Mouse (Mus musculus): Measurements from ENCODE around the gene Dse. TPM values are rescaled to one million over a fixed set of nuclear protein-coding genes. Genes with fewer than 3 reads are reported as not detected.

The Dse gene
- polyA plus RNA-seq, 1 experiment from 2014 or later: 8.3 TPM

DNA sequence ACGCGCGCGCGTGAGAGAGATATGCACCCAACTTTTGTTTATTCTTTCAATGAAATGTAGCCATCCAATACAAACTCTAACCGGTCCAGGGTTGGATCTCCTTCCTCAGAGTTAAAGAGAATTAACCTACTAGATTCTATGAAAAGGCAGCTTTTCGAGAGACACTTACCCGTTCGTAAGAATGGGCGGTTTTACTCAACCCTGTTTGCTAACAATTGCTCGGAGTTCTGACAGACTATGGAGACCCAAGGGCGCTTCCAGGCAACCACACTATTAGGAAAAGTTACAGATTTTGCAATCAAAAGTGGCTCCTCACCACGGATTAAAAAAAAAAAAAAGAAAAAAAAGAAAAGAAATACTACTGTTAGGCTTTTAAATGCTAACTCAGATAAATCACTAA, 516 bp upstream of the Dse start:
- H3K4me2 ChIP-seq (replicated peaks; ENCODE audit: low read depth): peak overlapping the region; percentile 78
- no peaks in the 10 kb centered on the region for H3K36me3 ChIP-seq (ENCODE audit: control insufficient read depth, insufficient read depth, low read length)
- H3K9me3 ChIP-seq (ENCODE audit: control insufficient read depth, low read length): no peaks in the 10 kb centered on the region
- TF ChIP-seq EP300 (optimal IDR thresholded peaks at IDR 0.05) (no peak), CTCF (IDR thresholded peaks at IDR 0.05; ENCODE audit: low read depth) (no peak)
- no peak for DNase-seq (ENCODE audit: low spot score)
- peak overlapping the region; percentile 75; the same call in 1 of the 2 replicates for H3K4me3 ChIP-seq (ENCODE audit: low read depth, low read length)
- H3K4me1 ChIP-seq (replicated peaks; ENCODE audit: control insufficient read depth, insufficient read depth): no peaks in the 10 kb centered on the region
- ATAC-seq (ENCODE audit: low FRiP score, low TSS enrichment): no peak
- H3K27ac ChIP-seq (replicated peaks): no peak overlapping the region
- 8% methylated on average over 13 of the region's 13 CpGs for WGBS
- H3K9ac ChIP-seq (ENCODE audit: low read length): no peak overlapping the region
- no peaks in the 10 kb centered on the region for H3K27me3 ChIP-seq (ENCODE audit: control insufficient read depth, insufficient read depth, low read length)

DNA sequence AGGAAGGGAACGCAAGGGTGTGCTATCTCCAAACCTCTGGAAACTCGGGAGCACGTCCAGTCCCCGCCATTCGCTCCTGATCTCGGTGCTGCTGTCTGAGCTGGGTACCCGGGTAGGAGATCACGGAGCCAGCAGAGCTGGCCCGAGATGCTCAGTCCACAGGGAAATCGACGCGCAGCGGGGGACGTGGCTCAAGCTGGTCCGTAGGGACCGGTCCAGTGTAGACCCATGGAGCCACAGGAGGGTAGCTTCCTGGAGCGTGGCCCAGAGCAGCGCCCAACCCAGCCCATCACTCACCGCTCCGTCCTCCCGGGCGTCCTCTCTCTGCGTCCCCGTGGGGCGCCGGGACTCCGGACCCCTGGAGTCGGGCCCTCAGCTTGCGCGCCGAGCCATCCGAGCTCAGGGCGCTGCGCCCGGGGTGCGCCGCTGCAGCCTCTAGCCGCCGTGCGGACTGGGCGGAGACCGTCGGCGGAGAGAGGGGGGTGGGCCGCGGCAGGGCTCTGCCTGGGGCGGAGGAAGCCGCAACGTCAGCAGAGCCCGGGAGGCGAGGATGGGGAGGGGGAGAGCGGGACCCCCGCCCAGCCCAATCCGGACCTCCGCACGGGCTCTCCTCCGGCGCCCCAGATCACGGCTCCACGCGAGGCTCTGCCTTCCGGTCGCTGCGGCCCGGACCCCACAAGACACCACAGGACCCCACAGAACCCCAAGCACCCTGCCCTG, 572 bp downstream of the Dse start:
- H3K9me3 ChIP-seq (ENCODE audit: control insufficient read depth, low read length): no peaks in the 10 kb centered on the region
- no peaks in the 10 kb centered on the region for H3K36me3 ChIP-seq (ENCODE audit: control insufficient read depth, insufficient read depth, low read length)
- H3K4me3 ChIP-seq (ENCODE audit: low read depth, low read length): peak overlapping the region; percentile 75
- no peaks in the 10 kb centered on the region for H3K27me3 ChIP-seq (ENCODE audit: control insufficient read depth, insufficient read depth, low read length)
- no peaks in the 10 kb centered on the region for H3K4me1 ChIP-seq (replicated peaks; ENCODE audit: control insufficient read depth, insufficient read depth)
- TF ChIP-seq EP300 (optimal IDR thresholded peaks at IDR 0.05): no peak
- TF ChIP-seq CTCF (IDR thresholded peaks at IDR 0.05; ENCODE audit: low read depth): peak; percentile 67
- WGBS: 0% methylated on average over 35 of the region's 65 CpGs
- peak overlapping the region; percentile 81 for H3K9ac ChIP-seq (ENCODE audit: low read length)
- peak overlapping the region; percentile 78 for H3K4me2 ChIP-seq (replicated peaks; ENCODE audit: low read depth)
- H3K27ac ChIP-seq (replicated peaks): peak overlapping the region; percentile 94
- ATAC-seq (ENCODE audit: low FRiP score, low TSS enrichment) (peak; percentile 94), DNase-seq (ENCODE audit: low spot score) (peak; percentile 67)

DNA sequence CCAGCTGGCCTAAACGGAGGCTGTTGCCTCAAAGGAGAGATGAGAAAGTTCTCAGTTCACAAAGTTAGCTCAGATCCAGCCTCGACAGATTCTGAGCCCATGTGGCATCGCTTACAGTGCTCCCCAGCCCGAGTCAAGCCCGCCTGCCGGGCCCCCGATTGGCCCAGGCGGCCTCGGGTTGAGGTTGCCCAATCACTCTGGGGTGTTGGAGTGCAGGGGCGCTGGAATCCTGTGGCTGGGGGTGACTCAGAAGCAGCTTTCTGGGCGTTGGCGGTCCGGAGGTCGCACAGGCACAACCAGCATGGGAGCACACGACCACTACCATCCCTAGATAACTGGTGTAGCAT, 1.1 kb downstream of the Dse start:
- Histone ChIP-seq H3K4me2 (replicated peaks; ENCODE audit: low read depth) (peak overlapping the region; percentile 78), H3K4me3 (ENCODE audit: low read depth, low read length) (peak overlapping the region; percentile 75), H3K9ac (ENCODE audit: low read length) (peak overlapping the region; percentile 81), H3K27me3 (ENCODE audit: control insufficient read depth, insufficient read depth, low read length) (no peaks in the 10 kb centered on the region), H3K4me1 (replicated peaks; ENCODE audit: control insufficient read depth, insufficient read depth) (no peaks in the 10 kb centered on the region), H3K27ac (replicated peaks) (peak overlapping the region; percentile 94), H3K36me3 (ENCODE audit: control insufficient read depth, insufficient read depth, low read length) (no peaks in the 10 kb centered on the region), H3K9me3 (ENCODE audit: control insufficient read depth, low read length) (no peaks in the 10 kb centered on the region)
- DNase-seq (ENCODE audit: low spot score) (peak; percentile 35), ATAC-seq (ENCODE audit: low FRiP score, low TSS enrichment) (peak; percentile 67; the same call in 1 of the 2 replicates)
- WGBS: 2% methylated on average over 15 of the region's 15 CpGs
- TF ChIP-seq EP300 (optimal IDR thresholded peaks at IDR 0.05) (no peak), CTCF (IDR thresholded peaks at IDR 0.05; ENCODE audit: low read depth) (no peak)

DNA sequence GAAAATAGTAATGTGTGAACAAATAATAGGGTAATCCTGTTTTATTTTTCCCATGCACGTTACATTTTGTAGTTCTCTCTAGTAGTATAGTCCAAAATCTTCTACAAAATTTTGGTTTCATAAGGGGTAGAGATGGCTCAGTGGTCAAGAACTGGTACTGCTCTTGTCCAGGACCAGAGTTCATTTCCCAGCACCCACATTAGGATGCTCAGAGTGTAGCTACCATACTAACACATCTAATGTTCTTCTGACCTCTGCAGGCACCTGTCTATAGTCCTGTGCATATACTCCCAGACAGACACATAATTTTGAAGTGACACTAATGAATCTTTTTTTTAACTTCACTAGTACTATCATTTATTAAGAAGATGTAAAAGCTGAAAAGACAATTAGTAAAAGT, 1.7 kb downstream of the Dse start:
- WGBS: 76% methylated on average over 1 of the region's 1 CpGs
- H3K9me3 ChIP-seq (ENCODE audit: control insufficient read depth, low read length): no peaks in the 10 kb centered on the region
- no peak for ATAC-seq (ENCODE audit: low FRiP score, low TSS enrichment)
- H3K27ac ChIP-seq (replicated peaks): no peak overlapping the region
- TF ChIP-seq EP300 (optimal IDR thresholded peaks at IDR 0.05) (no peak), CTCF (IDR thresholded peaks at IDR 0.05; ENCODE audit: low read depth) (no peak)
- no peaks in the 10 kb centered on the region for H3K27me3 ChIP-seq (ENCODE audit: control insufficient read depth, insufficient read depth, low read length)
- H3K4me1 ChIP-seq (replicated peaks; ENCODE audit: control insufficient read depth, insufficient read depth): no peaks in the 10 kb centered on the region
- no peak for DNase-seq (ENCODE audit: low spot score)
- no peak overlapping the region for H3K4me3 ChIP-seq (ENCODE audit: low read depth, low read length)
- H3K36me3 ChIP-seq (ENCODE audit: control insufficient read depth, insufficient read depth, low read length): no peaks in the 10 kb centered on the region
- no peak overlapping the region for H3K9ac ChIP-seq (ENCODE audit: low read length)
- H3K4me2 ChIP-seq (replicated peaks; ENCODE audit: low read depth): 0 out of 2 replicates have a peak overlapping the region, but pooled peaks have one; percentile 1

DNA sequence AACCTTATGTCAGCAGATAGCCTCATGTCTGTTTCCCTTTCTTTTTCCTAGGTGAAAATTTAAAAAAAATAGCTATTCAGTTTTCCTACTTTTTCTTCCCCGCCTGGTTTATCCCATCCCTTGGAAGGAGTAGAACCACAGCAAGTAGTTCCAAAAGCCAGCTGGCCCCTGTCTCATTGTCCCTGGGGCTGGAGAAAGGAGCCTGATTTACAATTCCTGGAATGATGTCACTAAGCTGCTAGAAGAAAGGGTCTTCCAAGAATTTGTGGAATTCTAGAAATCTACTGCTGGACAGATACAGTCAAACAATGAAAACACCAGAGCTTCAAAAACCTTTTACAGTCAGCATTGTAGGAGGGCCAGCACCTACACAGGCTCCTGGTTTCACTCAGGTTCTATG, 6.8 kb downstream of the Dse start:
- H3K4me3 ChIP-seq (ENCODE audit: low read depth, low read length): no peak overlapping the region
- DNase-seq (ENCODE audit: low spot score): no peak
- H3K9ac ChIP-seq (ENCODE audit: low read length): no peak overlapping the region
- no peaks in the 10 kb centered on the region; the same call in 1 of the 2 replicates for H3K4me1 ChIP-seq (replicated peaks; ENCODE audit: control insufficient read depth, insufficient read depth)
- H3K4me2 ChIP-seq (replicated peaks; ENCODE audit: low read depth): no peak overlapping the region
- no peaks in the 10 kb centered on the region for H3K36me3 ChIP-seq (ENCODE audit: control insufficient read depth, insufficient read depth, low read length)
- ATAC-seq (ENCODE audit: low FRiP score, low TSS enrichment): no peak
- no peak for TF ChIP-seq CTCF (IDR thresholded peaks at IDR 0.05; ENCODE audit: low read depth)
- no peak for TF ChIP-seq EP300 (optimal IDR thresholded peaks at IDR 0.05)
- WGBS: 63% methylated on average over 1 of the region's 1 CpGs
- H3K27me3 ChIP-seq (ENCODE audit: control insufficient read depth, insufficient read depth, low read length): no peaks in the 10 kb centered on the region
- H3K27ac ChIP-seq (replicated peaks): no peak overlapping the region
- no peaks in the 10 kb centered on the region for H3K9me3 ChIP-seq (ENCODE audit: control insufficient read depth, low read length)

DNA sequence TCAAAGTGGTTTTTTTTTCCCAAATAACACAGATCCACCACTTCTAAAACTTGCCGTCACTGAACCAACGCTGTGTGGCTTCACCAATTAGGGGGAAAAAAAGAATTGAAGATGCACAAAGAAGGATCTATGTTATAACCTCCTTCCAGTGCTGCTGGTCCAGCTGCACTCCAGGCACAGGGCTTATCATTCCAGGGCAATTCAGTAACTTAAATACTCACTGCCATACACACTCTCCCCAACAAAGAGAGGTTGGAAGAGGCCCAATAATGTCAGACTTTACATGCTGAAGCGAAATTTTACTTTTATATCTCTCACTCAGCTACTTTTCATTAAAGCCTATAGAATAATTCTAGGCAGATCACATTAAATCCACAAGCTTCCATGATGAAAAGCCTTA, 8.9 kb downstream of the Dse start:
- Histone ChIP-seq H3K9me3 (ENCODE audit: control insufficient read depth, low read length) (no peaks in the 10 kb centered on the region), H3K9ac (ENCODE audit: low read length) (no peak overlapping the region), H3K4me3 (ENCODE audit: low read depth, low read length) (no peak overlapping the region), H3K27ac (replicated peaks) (no peak overlapping the region), H3K4me1 (replicated peaks; ENCODE audit: control insufficient read depth, insufficient read depth) (no peaks in the 10 kb centered on the region; the same call in 1 of the 2 replicates), H3K4me2 (replicated peaks; ENCODE audit: low read depth) (no peak overlapping the region), H3K36me3 (ENCODE audit: control insufficient read depth, insufficient read depth, low read length) (no peaks in the 10 kb centered on the region), H3K27me3 (ENCODE audit: control insufficient read depth, insufficient read depth, low read length) (no peaks in the 10 kb centered on the region)
- DNase-seq (ENCODE audit: low spot score): no peak
- WGBS: 48% methylated on average over 3 of the region's 3 CpGs
- no peak for TF ChIP-seq CTCF (IDR thresholded peaks at IDR 0.05; ENCODE audit: low read depth)
- TF ChIP-seq EP300 (optimal IDR thresholded peaks at IDR 0.05): no peak
- ATAC-seq (ENCODE audit: low FRiP score, low TSS enrichment): no peak
